Mouse (Mus musculus): ENCODE results near the gene Fsip2. TPM values are rescaled to one million over a fixed set of nuclear protein-coding genes. Genes with fewer than 3 reads are reported as not detected.

Fsip2 gene
- polyA plus RNA-seq (2012; rRNA removed): under 0.01 and 0.03 TPM in 2 replicates

- no peak for DNase-seq (ENCODE audit: low read depth)
These were observed at the start of gene Fsip2 for GRCm38 (mm10) chr2:82943472-82943871. Fsip2 (plus strand) TSS chr2:82943634.

- DNase-seq (ENCODE audit: low read depth): no peak
These were observed 20.0 kb downstream of the Fsip2 start for GRCm38 (mm10) chr2:82963443-82963842.

GRCm38 (mm10) chr2:83025853-83026252 lies 82.4 kb downstream of the Fsip2 start:
- no peak for DNase-seq (ENCODE audit: low read depth)

- DNase-seq (ENCODE audit: low read depth): no peak
These were observed 109.7 kb downstream of the Fsip2 start for GRCm38 (mm10) chr2:83052914-83053690.

All from gonadal fat pad, adult 2 months (tissue).